Mouse (Mus musculus): ENCODE results near the gene Aldh3b1.

Aldh3b1 gene

DNA sequence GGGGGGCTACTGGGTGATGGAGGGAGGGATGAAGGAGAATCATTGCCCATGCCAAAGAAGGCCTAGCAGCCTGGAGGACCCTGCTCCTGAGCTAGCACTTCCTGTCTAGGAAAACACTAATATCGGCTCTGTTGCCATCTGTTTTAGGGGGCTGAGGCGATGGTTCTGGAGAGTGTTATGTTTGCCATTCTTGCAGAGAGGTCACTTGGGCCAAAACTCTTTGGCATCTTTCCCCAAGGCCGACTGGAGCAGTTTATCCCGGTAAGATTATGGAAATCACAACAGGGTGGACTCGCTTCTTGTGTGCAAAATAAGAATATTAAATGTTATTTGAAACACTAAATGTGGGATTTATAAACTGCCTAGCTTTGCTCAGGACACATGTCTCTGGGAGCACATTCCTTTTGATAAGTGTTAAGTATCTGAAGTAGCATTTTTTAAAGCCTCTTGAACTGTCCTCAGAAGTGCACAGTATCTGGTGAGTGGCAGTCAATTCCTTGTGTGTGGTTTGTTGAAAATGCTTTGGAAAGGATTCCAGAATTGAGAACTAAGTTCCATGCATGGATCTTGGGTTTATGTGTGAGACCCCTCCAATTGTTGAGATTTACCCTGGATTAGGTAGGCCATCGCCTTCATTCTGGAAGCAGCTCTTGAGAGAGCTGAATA, 45.1 kb downstream of the Aldh3b1 start:
- DNase-seq (ENCODE audit: extremely low read depth, insufficient read length, low spot score), result no peak

- DNase-seq (ENCODE audit: extremely low read depth, insufficient read length, low spot score), result no peak
Observed at GRCm38 (mm10) chr19:3882214-3882613, 47.4 kb downstream of the Aldh3b1 start.

- DNase-seq (ENCODE audit: extremely low read depth, insufficient read length, low spot score), result no peak
Observed at GRCm38 (mm10) chr19:3880054-3880848, 49.4 kb downstream of the Aldh3b1 start.

DNA sequence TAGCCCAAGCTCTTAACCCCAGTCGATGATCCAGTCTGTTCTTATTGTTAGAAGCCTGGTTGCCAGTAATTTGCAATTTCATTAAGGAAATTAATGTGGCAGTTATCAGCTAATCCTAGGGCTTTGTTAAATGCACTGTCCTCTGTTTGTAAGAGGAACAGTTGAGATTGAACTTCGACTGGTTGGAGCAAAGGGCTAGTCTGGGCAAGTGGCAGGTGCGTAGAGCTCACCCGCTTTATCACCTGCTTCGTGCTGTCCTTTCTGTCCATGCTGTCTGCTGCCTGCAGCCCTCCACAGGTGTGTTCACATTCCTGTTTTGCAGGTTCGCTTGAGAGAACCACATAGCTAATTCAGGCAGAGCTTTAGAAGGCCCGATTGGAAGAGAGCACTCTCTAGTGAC, 54.6 kb downstream of the Aldh3b1 start:
- DNase-seq (ENCODE audit: extremely low read depth, insufficient read length, low spot score), result no peak

- DNase-seq (ENCODE audit: extremely low read depth, insufficient read length, low spot score), result no peak
Observed at GRCm38 (mm10) chr19:3872373-3872772, 57.2 kb downstream of the Aldh3b1 start.

GRCm38 (mm10) chr19:3871468-3871867, 58.1 kb downstream of the Aldh3b1 start:
- no peak for DNase-seq (ENCODE audit: extremely low read depth, insufficient read length, low spot score)

GRCm38 (mm10) chr19:3868290-3868689, 61.3 kb downstream of the Aldh3b1 start:
- DNase-seq (ENCODE audit: extremely low read depth, insufficient read length, low spot score), result no peak

DNA sequence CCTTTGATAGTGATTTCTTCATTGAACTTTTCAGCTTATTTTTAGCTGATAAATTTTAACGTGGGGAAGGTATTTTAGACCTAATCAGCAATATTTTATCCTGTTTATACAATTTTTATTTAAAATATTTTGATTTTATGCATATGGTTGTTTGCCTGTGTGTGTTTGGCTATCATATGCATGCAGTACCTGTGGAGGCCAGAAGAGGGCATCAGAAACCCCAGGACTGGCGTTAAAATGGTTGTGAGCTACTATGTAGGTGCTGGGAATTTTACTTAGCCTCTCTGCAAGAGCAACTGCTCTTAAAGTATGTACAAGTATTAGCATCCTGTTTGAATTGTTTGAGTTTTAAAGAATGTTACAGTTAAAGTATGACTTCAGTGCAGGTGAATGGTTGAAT, 64.6 kb downstream of the Aldh3b1 start:
- DNase-seq (ENCODE audit: extremely low read depth, insufficient read length, low spot score), result no peak

All from 3134 (cell line).